Mouse (Mus musculus) ES-Bruce4 (cell line): ENCODE data around the gene Klhdc3. TPM values are rescaled to one million over a fixed set of nuclear protein-coding genes. Genes with fewer than 3 reads are reported as not detected.

Experiments used
- H3K27ac ChIP-seq: 2 replicates; pipeline ENCODE4 v1.5.1; 2012; ENCODE audit warnings: low read length, inconsistent platforms; ENCODE audit not compliant: insufficient read depth
- H3K27me3 ChIP-seq: 2 replicates; pipeline ENCODE4 v1.6.1; 2012; ENCODE audit warnings: mild to moderate bottlenecking, low read length, inconsistent platforms; ENCODE audit not compliant: control insufficient read depth, poor library complexity, insufficient read depth, severe bottlenecking
- H3K36me3 ChIP-seq: 2 replicates; pipeline ENCODE4 v1.6.1; 2012; ENCODE audit warnings: inconsistent platforms, mild to moderate bottlenecking, low read length, moderate library complexity; ENCODE audit not compliant: control insufficient read depth, poor library complexity, insufficient read depth, severe bottlenecking
- H3K4me1 ChIP-seq: one replicate; pipeline ENCODE4 v1.8.1; 2011; ENCODE audit warnings: low read length; ENCODE audit not compliant: control insufficient read depth, insufficient read depth
- H3K4me3 ChIP-seq: 2 replicates; pipeline ENCODE4 v1.5.1; 2011; ENCODE audit warnings: low read depth, mild to moderate bottlenecking, low read length
- H3K9ac ChIP-seq: 2 replicates; pipeline ENCODE4 v1.6.1; 2012; ENCODE audit warnings: low read depth, mild to moderate bottlenecking, inconsistent platforms; ENCODE audit not compliant: poor library complexity, severe bottlenecking
- H3K9me3 ChIP-seq: replicated peaks from 2 replicates; pipeline ENCODE4 v1.6.1; 2012; ENCODE audit warnings: mild to moderate bottlenecking, low read length, inconsistent platforms; ENCODE audit not compliant: control insufficient read depth, poor library complexity, insufficient read depth, severe bottlenecking
- CTCF ChIP-seq: IDR thresholded peaks from one replicate; pipeline ENCODE4 v1.8.1; 2011; ENCODE audit warnings: low read depth, low read length
- EP300 ChIP-seq: IDR thresholded peaks from 2 replicates; pipeline ENCODE4 v1.6.1; 2011; ENCODE audit warnings: low read depth, low read length; ENCODE audit not compliant: insufficient read depth
- POLR2A ChIP-seq: IDR thresholded peaks from one replicate; pipeline ENCODE4 v1.8.1; 2011; ENCODE audit warnings: low read length; ENCODE audit not compliant: insufficient read depth
- polyA plus RNA-seq: library from polyadenylated mRNA; stranded (reverse); fragments of >200 nt; gene quantifications from 2 replicates; pipeline ENCODE4 v1.2.4, GENCODE M21; 2011; ENCODE audit warnings: low read depth; ENCODE audit not compliant: missing spikeins, insufficient read depth, insufficient read length

Gene Klhdc3
- polyA plus RNA-seq, 1 experiment: 90.3 TPM

DNA sequence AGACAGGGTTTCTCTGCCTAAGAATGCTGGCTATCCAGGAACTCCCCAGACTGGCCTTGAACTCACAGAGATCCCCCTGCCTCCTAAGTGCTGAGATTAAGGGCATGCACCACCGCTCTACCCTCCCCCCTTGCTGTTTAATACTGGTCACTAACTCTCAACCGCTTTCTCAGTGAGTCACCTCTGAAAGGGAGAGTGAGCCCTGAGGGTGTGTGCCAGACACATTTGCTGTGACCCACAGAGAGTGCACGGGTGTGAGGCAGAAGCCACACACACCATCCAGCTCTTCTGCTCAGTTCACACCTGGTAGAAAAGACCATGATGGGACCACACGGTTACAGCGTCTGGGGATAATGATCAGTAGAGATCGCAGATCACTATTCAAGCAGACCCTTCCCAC is 17.8 kb upstream of the Klhdc3 start:
- Histone ChIP-seq H3K36me3 (no peaks in the 10 kb centered on the region), H3K4me1 (peaks cover 4% of the 10 kb centered on the region), H3K9me3 (no peaks in the 10 kb centered on the region), H3K9ac (no peak overlapping the region), H3K4me3 (no peak overlapping the region), H3K27me3 (no peaks in the 10 kb centered on the region), H3K27ac (no peak overlapping the region)
- TF ChIP-seq POLR2A: no peak
- no peak for TF ChIP-seq CTCF
- TF ChIP-seq EP300: no peak

DNA sequence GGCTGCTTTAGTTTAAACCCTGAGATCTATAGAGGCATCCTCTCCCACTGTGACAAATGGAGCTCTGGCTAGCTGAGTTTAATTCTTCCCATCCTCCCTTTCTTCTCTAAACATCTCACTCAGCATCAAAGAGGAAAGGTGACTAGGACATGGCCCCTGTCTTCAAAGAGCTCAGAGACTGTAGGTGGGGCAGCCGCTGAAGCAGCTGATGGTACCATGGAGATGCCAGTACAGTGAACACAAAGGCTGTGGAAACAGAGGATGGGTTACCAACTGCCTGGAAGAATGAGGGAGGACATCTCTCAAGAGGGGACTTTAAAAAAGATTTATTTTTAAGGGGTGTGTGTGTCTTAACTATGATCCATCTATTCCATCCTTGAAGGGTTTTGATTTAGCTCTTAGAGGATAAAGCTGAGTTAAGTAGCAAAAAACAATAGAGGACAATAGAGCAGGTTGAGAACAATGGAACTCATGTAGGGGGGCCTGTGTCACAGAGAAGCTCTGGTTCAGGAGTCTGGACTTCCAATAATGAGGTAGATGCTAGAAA is 13.9 kb upstream of the Klhdc3 start:
- TF ChIP-seq CTCF (no peak), POLR2A (no peak), EP300 (no peak)
- H3K36me3 ChIP-seq: no peaks in the 10 kb centered on the region
- no peaks in the 10 kb centered on the region for H3K4me1 ChIP-seq
- H3K27ac ChIP-seq: no peak overlapping the region
- no peaks in the 10 kb centered on the region for H3K27me3 ChIP-seq
- no peaks in the 10 kb centered on the region for H3K9me3 ChIP-seq
- H3K4me3 ChIP-seq: no peak overlapping the region
- H3K9ac ChIP-seq: no peak overlapping the region

GRCm38 (mm10) chr17:46691390-46691789 is 10.7 kb upstream of the Klhdc3 start:
- H3K36me3 ChIP-seq: peaks cover 9% of the 10 kb centered on the region; the same call in 1 of the 2 replicates
- TF ChIP-seq EP300 (no peak), POLR2A (no peak), CTCF (no peak)
- no peaks in the 10 kb centered on the region for H3K27me3 ChIP-seq
- H3K4me1 ChIP-seq: no peaks in the 10 kb centered on the region
- no peak overlapping the region for H3K27ac ChIP-seq
- no peak overlapping the region for H3K4me3 ChIP-seq
- H3K9me3 ChIP-seq: no peaks in the 10 kb centered on the region
- no peak overlapping the region for H3K9ac ChIP-seq

DNA sequence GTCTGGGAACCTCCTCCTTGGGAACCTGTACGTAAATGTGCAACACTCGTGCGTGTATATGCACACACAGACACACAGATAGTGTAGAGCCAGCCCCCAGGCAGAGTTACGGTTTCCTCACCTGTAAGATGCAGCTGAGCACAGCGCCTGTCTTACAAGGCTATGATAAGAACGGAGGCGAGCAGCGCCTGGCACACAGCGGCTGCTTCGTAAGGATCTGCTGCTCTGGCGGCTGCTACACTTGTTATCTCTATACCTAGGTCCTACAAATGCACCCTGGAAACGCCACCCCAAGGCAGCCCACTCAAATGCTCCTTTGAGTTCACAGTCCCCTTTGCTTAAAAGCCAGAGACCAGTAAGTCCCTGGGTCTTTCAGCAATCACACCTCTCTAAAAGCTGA is 10.0 kb upstream of the Klhdc3 start:
- Histone ChIP-seq H3K9me3 (no peaks in the 10 kb centered on the region), H3K4me3 (no peak overlapping the region), H3K27me3 (no peaks in the 10 kb centered on the region), H3K36me3 (peaks cover 16% of the 10 kb centered on the region), H3K4me1 (no peaks in the 10 kb centered on the region), H3K9ac (no peak overlapping the region), H3K27ac (no peak overlapping the region)
- TF ChIP-seq EP300: no peak
- TF ChIP-seq CTCF: no peak
- no peak for TF ChIP-seq POLR2A

DNA sequence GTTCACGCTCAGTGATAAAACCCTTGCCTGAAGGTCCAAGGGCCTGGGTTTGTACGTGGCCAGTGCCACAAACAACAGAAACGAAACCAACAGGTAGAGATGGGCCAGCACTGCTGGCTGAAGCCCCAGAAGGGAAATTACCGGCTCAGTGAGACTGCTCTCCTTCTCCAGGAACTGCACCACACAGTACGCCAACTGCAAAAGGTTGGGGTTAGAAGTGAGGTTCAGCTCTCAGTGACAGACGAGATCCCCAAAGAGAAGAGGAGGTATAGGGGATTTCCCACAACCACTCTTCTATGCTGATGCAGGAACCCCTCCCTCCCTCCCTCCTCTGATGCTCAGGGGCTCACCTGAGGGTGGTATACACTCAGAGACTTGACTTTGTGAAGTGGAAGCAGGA is 5.2 kb upstream of the Klhdc3 start:
- no peak overlapping the region for H3K4me3 ChIP-seq
- H3K9ac ChIP-seq: no peak overlapping the region
- no peak for TF ChIP-seq POLR2A
- TF ChIP-seq CTCF: no peak
- TF ChIP-seq EP300: no peak
- H3K9me3 ChIP-seq: no peaks in the 10 kb centered on the region
- no peaks in the 10 kb centered on the region for H3K4me1 ChIP-seq
- H3K27me3 ChIP-seq: no peaks in the 10 kb centered on the region
- H3K27ac ChIP-seq: no peak overlapping the region
- peaks cover 31% of the 10 kb centered on the region for H3K36me3 ChIP-seq

- TF ChIP-seq EP300: peak; percentile 78
- TF ChIP-seq POLR2A: no peak
- peaks cover 1% of the 10 kb centered on the region for H3K4me1 ChIP-seq
- no peaks in the 10 kb centered on the region for H3K9me3 ChIP-seq
- H3K27ac ChIP-seq: peak overlapping the region; percentile 91
- H3K27me3 ChIP-seq: no peaks in the 10 kb centered on the region
- no peak overlapping the region for H3K9ac ChIP-seq
- peak overlapping the region; percentile 10 for H3K4me3 ChIP-seq
- peaks cover 31% of the 10 kb centered on the region for H3K36me3 ChIP-seq
These were observed 2.1 kb upstream of the Klhdc3 start for GRCm38 (mm10) chr17:46682654-46683389.
